Mouse (Mus musculus) olfactory bulb, adult 2 months (tissue): ENCODE results near the gene Lrrc8e.

ENCODE experiments used
- CTCF ChIP-seq: fragments of 200-500 bp; IDR thresholded peaks from 2 replicates; pipeline ENCODE4 v1.5.1; 2012; ENCODE audit warnings: low read depth, mild to moderate bottlenecking, low read length, moderate library complexity; ENCODE audit not compliant: insufficient read depth
- POLR2A ChIP-seq: fragments of 200-500 bp; IDR thresholded peaks from 2 replicates; pipeline ENCODE4 v1.6.1; 2012; ENCODE audit warnings: mild to moderate bottlenecking, low read depth, low read length, moderate library complexity; ENCODE audit not compliant: insufficient read depth

DNA sequence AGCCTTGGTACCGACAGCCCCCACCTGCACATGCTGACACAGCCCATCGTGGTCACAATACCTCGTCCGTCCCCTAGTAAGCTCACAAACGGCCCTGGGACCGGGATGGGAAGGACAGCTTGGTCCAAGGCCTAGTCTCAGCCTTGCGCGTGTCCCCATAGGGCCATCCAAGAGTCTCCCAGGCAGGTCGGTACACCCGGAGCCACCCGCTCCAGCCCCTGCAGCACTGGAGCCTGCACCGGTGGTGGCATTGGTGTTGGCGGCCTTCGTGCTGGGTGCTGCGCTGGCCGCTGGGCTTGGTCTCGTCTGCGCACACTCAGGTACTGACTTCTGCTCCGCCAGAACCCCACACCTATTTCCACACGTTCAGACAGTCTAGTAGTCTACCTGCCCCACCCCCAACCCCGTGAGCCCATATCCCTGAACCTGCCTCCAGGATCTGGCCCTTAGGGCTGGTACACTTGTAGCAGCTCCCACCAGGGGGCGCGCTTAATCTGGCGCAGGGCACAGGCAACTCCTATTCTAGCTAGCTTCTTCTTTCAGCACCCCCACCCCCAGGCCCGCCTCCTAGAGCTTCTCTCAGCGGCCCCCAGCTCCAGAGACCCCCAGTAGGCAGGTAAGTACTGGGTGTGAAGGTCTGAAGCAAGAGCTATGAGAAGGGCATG lies 23.8 kb downstream of the Lrrc8e start:
- TF ChIP-seq CTCF (peak; percentile 85), POLR2A (no peak)
